Mouse (Mus musculus): ENCODE data around the gene Spock1. TPM values are rescaled to one million over a fixed set of nuclear protein-coding genes. Genes with fewer than 3 reads are reported as not detected.
"Not testable (repeated sequence)": the region's sequence is repeated elsewhere in the genome, so short reads cannot be mapped to it uniquely, and the experiment has no call there.

The Spock1 gene
- polyA plus RNA-seq, 1 experiment: 0.03 TPM

DNA sequence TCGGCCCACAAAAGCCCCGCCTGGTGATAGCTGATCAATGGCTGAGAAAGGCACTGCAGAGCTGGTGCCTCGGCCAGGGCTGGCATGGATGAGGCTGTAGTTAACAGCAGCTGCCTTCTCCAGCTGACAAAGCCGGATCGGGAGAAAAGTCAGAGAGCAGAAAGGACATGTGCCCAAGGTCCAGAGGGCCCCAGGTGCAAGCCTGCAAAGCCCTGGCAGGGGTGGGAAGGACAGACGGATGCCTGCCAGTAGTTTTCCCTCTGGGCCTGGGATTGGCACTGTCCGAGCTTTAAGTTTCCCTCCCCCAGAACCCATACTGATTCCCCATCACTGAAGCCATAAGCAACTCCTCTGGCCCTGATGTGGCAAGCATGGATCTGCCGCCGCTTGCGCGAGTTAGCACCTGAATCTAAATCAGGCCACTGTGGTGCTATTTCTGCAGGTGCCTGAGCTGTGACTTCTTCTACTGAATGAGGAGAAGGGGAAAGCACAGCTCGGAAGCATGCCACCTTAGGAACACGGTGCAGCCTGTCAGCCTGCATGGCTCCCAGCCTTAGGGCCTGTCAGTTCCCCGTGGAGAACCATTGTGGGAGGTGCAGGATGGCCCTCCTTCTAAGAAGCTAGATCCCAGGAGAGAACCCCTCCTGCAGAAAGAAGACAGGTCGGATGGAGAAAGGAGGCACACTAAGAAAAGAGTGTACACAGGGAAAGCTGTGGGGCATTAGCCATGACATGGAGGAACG, 423.5 kb downstream of the Spock1 start:
- no peak overlapping the region for H3K4me3 ChIP-seq (replicated peaks)
- no peaks in the 10 kb centered on the region for H3K36me3 ChIP-seq (ENCODE audit: control insufficient read depth)
- TF ChIP-seq GATA1 (IDR thresholded peaks at IDR 0.05; ENCODE audit: low read length) (no peak), TAL1 (IDR thresholded peaks at IDR 0.05; ENCODE audit: low read length) (no peak)
- no peaks in the 10 kb centered on the region for H3K27me3 ChIP-seq (ENCODE audit: control insufficient read depth)
- H3K9me3 ChIP-seq (ENCODE audit: control insufficient read depth, low read length): peaks cover 6% of the 10 kb centered on the region
- H3K4me1 ChIP-seq (ENCODE audit: control insufficient read depth): no peaks in the 10 kb centered on the region

DNA sequence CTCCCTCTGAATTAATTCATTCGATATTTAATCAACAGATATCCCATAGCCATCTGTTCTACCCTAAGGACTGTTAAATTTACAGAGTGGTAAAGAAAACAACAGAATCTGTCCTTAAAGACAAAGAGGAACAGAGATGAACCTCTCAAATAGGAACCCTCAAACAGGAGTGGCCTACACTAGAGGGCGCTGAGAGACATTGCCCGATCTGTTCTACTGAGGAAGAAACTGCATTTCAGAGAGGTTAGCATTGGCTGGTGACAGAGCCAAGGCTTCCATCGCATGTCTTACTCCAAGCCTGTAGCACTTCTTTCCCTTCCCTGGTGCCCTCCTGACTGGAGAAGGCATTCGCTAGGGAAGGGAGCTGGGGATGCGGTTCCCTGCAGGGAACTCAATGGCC, 431.4 kb downstream of the Spock1 start:
- Histone ChIP-seq H3K36me3 (ENCODE audit: control insufficient read depth) (no peaks in the 10 kb centered on the region), H3K4me1 (ENCODE audit: control insufficient read depth) (no peaks in the 10 kb centered on the region; the same call in 1 of the 2 replicates), H3K4me3 (replicated peaks) (no peak overlapping the region), H3K9me3 (ENCODE audit: control insufficient read depth, low read length) (no peaks in the 10 kb centered on the region), H3K27me3 (ENCODE audit: control insufficient read depth) (no peaks in the 10 kb centered on the region)
- no peak for TF ChIP-seq GATA1 (IDR thresholded peaks at IDR 0.05; ENCODE audit: low read length)
- TF ChIP-seq TAL1 (IDR thresholded peaks at IDR 0.05; ENCODE audit: low read length): no peak

DNA sequence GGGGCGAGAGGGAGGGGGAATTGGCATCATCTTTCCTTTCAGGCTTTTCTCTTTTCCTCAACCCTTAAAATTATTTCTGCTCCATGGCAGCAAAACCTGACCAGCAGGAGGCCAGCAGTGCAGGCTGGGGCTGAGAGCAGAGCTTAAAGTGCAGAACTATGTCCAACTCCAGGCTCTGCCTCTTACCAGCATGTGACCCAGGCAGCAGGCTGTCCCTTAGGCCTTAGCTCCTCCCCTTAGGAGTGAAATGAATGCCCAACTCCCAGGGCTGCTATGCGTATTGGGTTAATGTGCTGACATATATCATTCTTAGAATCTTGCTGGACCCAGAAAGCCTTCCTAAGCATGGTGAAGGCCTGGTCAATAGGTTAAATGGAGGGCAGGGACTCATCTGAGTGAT, 434.1 kb downstream of the Spock1 start:
- Histone ChIP-seq H3K9me3 (ENCODE audit: control insufficient read depth, low read length) (no peaks in the 10 kb centered on the region), H3K4me1 (ENCODE audit: control insufficient read depth) (no peaks in the 10 kb centered on the region; the same call in 1 of the 2 replicates), H3K27me3 (ENCODE audit: control insufficient read depth) (no peaks in the 10 kb centered on the region), H3K36me3 (ENCODE audit: control insufficient read depth) (no peaks in the 10 kb centered on the region), H3K4me3 (replicated peaks) (no peak overlapping the region)
- TF ChIP-seq GATA1 (IDR thresholded peaks at IDR 0.05; ENCODE audit: low read length) (no peak), TAL1 (IDR thresholded peaks at IDR 0.05; ENCODE audit: low read length) (no peak)

DNA sequence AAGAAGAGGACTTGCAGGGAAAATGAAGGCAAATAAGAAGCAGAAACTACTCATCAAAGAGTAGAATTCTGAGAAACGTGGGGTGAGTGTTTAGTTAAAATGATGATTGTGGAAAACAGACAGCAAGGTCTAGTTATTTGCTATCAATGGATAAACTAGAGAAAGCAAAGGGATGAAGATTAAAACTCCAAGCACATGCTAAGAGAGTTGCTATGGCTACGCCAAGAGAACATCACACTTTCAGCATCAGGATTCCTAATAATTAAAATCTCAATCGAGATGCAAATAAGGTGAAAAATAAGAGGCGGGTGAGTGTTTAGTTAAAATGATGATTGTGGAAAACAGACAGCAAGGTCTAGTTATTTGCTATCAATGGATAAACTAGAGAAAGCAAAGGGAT, 437.2 kb downstream of the Spock1 start:
- not testable (repeated sequence) for H3K9me3 ChIP-seq (ENCODE audit: control insufficient read depth, low read length); H3K4me1 ChIP-seq (ENCODE audit: control insufficient read depth); H3K4me3 ChIP-seq (replicated peaks)

DNA sequence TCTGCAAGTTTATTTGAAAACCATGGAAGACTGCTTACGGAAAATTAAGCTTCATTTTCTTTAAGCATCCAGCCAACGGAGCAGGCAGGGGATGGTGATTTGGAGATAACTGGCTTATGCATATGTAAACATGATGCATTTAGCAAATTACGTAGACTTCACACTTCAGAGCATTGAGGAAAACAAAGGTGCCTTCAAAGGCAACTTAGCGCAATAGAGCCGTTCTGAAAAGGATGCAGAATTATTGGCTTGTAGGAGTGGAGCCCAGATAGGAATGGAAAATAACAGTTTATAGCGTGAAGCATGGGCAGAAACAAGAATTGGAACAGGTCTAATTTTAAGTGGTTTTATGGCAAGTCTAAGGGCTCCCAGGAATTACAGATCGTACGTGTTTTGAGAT, 448.2 kb downstream of the Spock1 start:
- H3K9me3 ChIP-seq (ENCODE audit: control insufficient read depth, low read length): peaks cover 36% of the 10 kb centered on the region
- no peaks in the 10 kb centered on the region for H3K4me1 ChIP-seq (ENCODE audit: control insufficient read depth)
- H3K4me3 ChIP-seq (replicated peaks): no peak overlapping the region
- no peaks in the 10 kb centered on the region for H3K36me3 ChIP-seq (ENCODE audit: control insufficient read depth)
- TF ChIP-seq TAL1 (IDR thresholded peaks at IDR 0.05; ENCODE audit: low read length) (no peak), GATA1 (IDR thresholded peaks at IDR 0.05; ENCODE audit: low read length) (no peak)
- no peaks in the 10 kb centered on the region for H3K27me3 ChIP-seq (ENCODE audit: control insufficient read depth)

More for the DNA sequence above, 437.2 kb downstream of the Spock1 start:
- not testable (repeated sequence) for H3K27me3 ChIP-seq (ENCODE audit: control insufficient read depth); H3K36me3 ChIP-seq (ENCODE audit: control insufficient read depth)

DNA sequence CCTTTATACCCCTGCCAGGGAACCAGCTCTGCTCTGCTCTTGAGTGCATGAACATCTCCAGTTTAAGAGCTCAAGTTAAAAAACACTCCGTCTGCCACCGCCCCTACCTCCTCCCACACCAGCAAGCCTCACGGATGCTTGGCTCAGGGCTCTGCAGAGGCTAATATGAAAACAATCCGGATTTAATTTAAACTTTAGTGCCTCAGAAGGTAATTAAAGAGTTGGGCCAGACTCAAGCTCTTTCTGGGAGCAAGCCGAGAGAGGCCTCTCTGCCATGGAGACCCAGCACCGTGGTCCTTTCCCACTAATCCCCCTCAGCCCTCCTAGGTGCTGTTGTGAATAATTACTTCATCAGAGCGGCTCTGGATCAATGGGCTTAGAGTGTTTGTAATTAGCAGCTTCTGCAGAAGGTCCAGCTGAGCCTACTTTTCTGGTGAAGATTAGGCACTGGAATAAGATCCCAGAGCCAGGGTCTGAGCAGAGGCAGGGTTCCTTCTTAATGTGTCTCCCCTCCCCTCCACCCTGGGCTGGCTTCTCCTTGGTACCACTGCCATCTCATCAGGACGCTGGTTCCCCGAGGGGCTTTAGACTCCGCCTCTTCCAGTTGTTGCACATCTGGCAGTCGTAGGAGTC, 457.8 kb downstream of the Spock1 start:
- H3K4me1 ChIP-seq (ENCODE audit: control insufficient read depth): no peaks in the 10 kb centered on the region
- H3K4me3 ChIP-seq (replicated peaks): no peak overlapping the region
- H3K36me3 ChIP-seq (ENCODE audit: control insufficient read depth): no peaks in the 10 kb centered on the region
- H3K9me3 ChIP-seq (ENCODE audit: control insufficient read depth, low read length): peaks cover 20% of the 10 kb centered on the region
- H3K27me3 ChIP-seq (ENCODE audit: control insufficient read depth): no peaks in the 10 kb centered on the region
- TF ChIP-seq GATA1 (IDR thresholded peaks at IDR 0.05; ENCODE audit: low read length) (no peak), TAL1 (IDR thresholded peaks at IDR 0.05; ENCODE audit: low read length) (no peak)

DNA sequence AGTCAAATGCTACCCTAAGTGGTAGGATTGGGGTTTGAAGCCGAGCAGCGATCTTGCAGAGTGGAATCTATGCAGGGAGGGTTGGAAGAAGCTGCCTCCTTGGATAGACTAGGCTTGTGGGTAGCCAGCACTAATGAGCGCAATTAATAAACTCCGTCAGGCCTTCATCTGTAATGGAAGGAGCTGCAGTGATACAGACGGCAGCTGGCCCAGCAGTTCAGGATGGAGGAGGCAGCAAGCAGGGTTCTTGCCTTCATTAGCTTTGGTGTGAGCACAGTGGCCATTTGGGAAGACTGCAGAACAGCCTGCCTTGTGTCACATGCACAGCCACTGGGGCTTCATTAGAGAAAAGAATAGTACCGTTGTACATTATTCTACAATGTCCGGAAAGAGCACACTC, 459.2 kb downstream of the Spock1 start:
- H3K9me3 ChIP-seq (ENCODE audit: control insufficient read depth, low read length): peaks cover 26% of the 10 kb centered on the region
- no peaks in the 10 kb centered on the region for H3K36me3 ChIP-seq (ENCODE audit: control insufficient read depth)
- no peaks in the 10 kb centered on the region for H3K27me3 ChIP-seq (ENCODE audit: control insufficient read depth)
- H3K4me3 ChIP-seq (replicated peaks): no peak overlapping the region
- no peak for TF ChIP-seq GATA1 (IDR thresholded peaks at IDR 0.05; ENCODE audit: low read length)
- no peaks in the 10 kb centered on the region for H3K4me1 ChIP-seq (ENCODE audit: control insufficient read depth)

DNA sequence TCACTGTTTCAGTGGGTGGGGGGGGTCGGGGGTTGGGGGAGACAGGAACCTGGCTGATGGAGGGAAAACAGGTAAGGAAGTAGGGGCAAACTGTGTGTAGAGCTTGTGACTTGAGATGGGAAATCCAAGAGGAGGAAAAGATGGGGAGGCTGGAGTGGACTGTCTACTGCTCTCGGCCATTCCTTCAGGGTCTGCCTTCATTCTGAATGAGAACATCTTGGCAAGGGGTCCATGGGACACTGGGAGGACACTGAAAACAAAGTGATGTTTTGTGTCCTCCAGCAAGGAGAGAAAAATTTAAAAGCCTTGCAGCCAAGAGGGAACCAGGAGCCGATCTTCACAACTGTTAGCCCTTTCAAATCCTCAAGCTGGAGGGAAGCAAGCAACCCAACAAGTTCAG, 463.2 kb downstream of the Spock1 start:
- peaks cover 34% of the 10 kb centered on the region for H3K9me3 ChIP-seq (ENCODE audit: control insufficient read depth, low read length)

DNA sequence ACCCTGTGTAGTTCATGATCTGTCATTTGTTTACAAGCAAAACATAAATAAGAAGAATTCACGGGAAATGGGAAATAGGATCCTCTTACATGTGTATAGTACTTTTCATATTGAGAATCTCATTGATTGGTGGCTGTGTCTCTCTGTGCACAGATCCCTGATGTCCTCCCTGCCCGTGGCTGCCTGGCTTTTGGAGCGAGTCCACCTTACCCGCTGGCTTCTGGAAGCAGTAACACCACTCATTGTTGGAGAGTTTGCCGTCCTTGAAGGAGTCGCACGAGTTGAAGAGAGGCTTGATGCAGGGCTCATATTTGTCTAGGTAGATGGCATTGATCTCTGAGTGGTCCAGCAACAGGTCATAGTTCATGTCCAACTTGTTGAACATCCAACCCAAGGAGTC, 468.0 kb downstream of the Spock1 start:
- Histone ChIP-seq H3K4me3 (replicated peaks) (no peak overlapping the region), H3K27me3 (ENCODE audit: control insufficient read depth) (no peaks in the 10 kb centered on the region), H3K9me3 (ENCODE audit: control insufficient read depth, low read length) (peaks cover 33% of the 10 kb centered on the region), H3K36me3 (ENCODE audit: control insufficient read depth) (no peaks in the 10 kb centered on the region), H3K4me1 (ENCODE audit: control insufficient read depth) (no peaks in the 10 kb centered on the region)
- no peak for TF ChIP-seq GATA1 (IDR thresholded peaks at IDR 0.05; ENCODE audit: low read length)

More for the DNA sequence above, 463.2 kb downstream of the Spock1 start:
- no peaks in the 10 kb centered on the region for H3K27me3 ChIP-seq (ENCODE audit: control insufficient read depth)
- H3K36me3 ChIP-seq (ENCODE audit: control insufficient read depth): no peaks in the 10 kb centered on the region
- no peak for TF ChIP-seq TAL1 (IDR thresholded peaks at IDR 0.05; ENCODE audit: low read length)
- TF ChIP-seq GATA1 (IDR thresholded peaks at IDR 0.05; ENCODE audit: low read length): no peak
- no peaks in the 10 kb centered on the region for H3K4me1 ChIP-seq (ENCODE audit: control insufficient read depth)
- H3K4me3 ChIP-seq (replicated peaks): no peak overlapping the region

Measured in erythroblast, embryonic 14.5 days (primary cell).